In the genomic region with DNA sequence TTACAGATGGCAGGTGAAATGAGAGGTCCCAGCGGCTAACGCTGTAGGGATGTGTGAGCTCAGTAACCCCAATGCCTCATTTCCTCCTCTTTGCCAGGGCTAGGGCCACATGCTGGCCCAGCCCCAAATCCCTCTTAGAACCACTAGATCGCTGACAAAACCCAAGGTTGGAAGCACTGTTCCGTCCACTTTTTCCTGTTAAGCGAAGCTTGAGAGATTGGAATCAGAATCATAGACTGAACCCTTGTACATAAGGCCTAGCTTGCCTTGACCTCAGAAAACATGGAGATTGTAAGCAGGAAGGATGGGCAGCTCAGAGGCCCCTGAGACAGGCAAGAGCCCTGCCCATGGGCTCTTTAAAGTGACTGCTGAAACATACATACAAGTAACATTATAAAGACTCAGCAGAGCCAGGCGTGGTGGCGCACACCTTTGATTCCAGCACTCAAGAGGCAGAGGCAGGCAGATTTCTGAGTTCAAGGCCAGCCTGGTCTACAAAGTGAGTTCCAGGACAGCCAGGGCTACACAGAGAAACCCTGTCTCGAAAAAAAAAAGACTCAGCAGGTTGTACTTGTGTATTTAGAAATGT, we compare ENCODE assay signal across 14 mouse cellular contexts.
DNase-seq lines count a peak whose midpoint lies in the region.
"Had no signal": no experiment of that assay in that cellular context is flagged by ENCODE, and none has a peak within 500 bp of the region (broad histone marks: within the 10 kb centered on the region; RNA-seq: fewer than 3 reads in every experiment).

No protein-coding gene starts in this region.

- peak; percentile 58 for DNase-seq in cerebellum, adult 11-12 months
- no peak for DNase-seq in cerebellum, adult 11 months
- DNase-seq in cerebellum, postnatal 14 days, result peak; percentile 21 to 26
- DNase-seq in cerebellum, adult 8-10 months, result no peak
- DNase-seq in kidney, adult 9 months, result peak; percentile 27
- no peak for DNase-seq in kidney, postnatal 36 days
- DNase-seq: adrenal gland, adult 8-10 months; adrenal gland, postnatal 25 days; gastrocnemius, postnatal 10 days; gastrocnemius, postnatal 36 days; heart, adult 2 months; heart, postnatal 14 days; heart, postnatal 4 days; kidney, adult 18-20 months had no signal

Comparison
In these comparisons a context has a peak if more than half of its experiments do, and no peak if none do; other contexts are left out.
1. DNase-seq: peak in cerebellum, adult 11-12 months (single experiment), cerebellum, postnatal 14 days (2 of 2) and kidney, adult 9 months (single experiment); none in cerebellum, adult 11 months (single experiment), cerebellum, adult 8-10 months (single experiment) and kidney, postnatal 36 days (0 of 2).